Mouse (Mus musculus) midbrain, embryonic 15.5 days (tissue): ENCODE data around the gene Fgd3. TPM values are rescaled to one million over a fixed set of nuclear protein-coding genes. Genes with fewer than 3 reads are reported as not detected.
A peak's percentile ranks its signal among the peaks of the same experiment; 100 is the strongest.

Experiments used
- ATAC-seq: fragments of 200-750 bp; cut with Nextera tagmentation; replicated peaks from 2 replicates; pipeline ENCODE4 v1.8.0; 2017; ENCODE audit warnings: moderate TSS enrichment
- H3K27ac ChIP-seq: fragments of 300-500 bp; sonication (generic); 2 replicates; pipeline ENCODE4 v1.5.1; 2015; ENCODE audit warnings: mild to moderate bottlenecking, inconsistent platforms
- H3K27me3 ChIP-seq: fragments of 300-500 bp; sonication (generic); replicated peaks from 2 replicates; pipeline ENCODE4 v1.6.1; 2015; ENCODE audit warnings: inconsistent platforms
- H3K36me3 ChIP-seq: fragments of 300-500 bp; sonication (generic); replicated peaks from 2 replicates; pipeline ENCODE4 v1.6.1; 2015; ENCODE audit warnings: inconsistent platforms
- H3K4me1 ChIP-seq: fragments of 300-500 bp; sonication (generic); 2 replicates; pipeline ENCODE4 v1.6.1; 2015; ENCODE audit warnings: inconsistent platforms
- H3K4me2 ChIP-seq: fragments of 300-500 bp; sonication (generic); 2 replicates; pipeline ENCODE4 v1.6.1; 2015; ENCODE audit warnings: inconsistent platforms, mild to moderate bottlenecking, moderate library complexity
- H3K4me3 ChIP-seq: fragments of 300-500 bp; sonication (generic); 2 replicates; pipeline ENCODE4 v1.5.1; 2015; ENCODE audit warnings: mild to moderate bottlenecking, inconsistent platforms
- H3K9ac ChIP-seq: fragments of 300-500 bp; sonication (generic); 2 replicates; pipeline ENCODE4 v1.6.1; 2015; ENCODE audit warnings: mild to moderate bottlenecking, inconsistent platforms
- H3K9me3 ChIP-seq: fragments of 300-500 bp; sonication (generic); 2 replicates; pipeline ENCODE4 v1.6.1; 2016; ENCODE audit warnings: inconsistent platforms
- WGBS: fragments of 180-500 bp; shearing (Covaris S2); methylation state at CpG from one replicate; pipeline ENCODE4 v1.1.7; 2015; ENCODE audit warnings: mixed read lengths; 5-methylcytosine and 5-hydroxymethylcytosine counted together
- polyA plus RNA-seq: library from polyadenylated mRNA; unstranded; fragments of >200 nt; fragmentation: Nextera tagmentation; extraction: Ambion mirVana; gene quantifications from 2 replicates; pipeline ENCODE4 v1.2.1, GENCODE M21; 2015

Gene Fgd3
- polyA plus RNA-seq, 1 experiment from 2014 or later: 3.1 TPM

- Histone ChIP-seq H3K4me2 (no peak overlapping the region), H3K4me3 (no peak overlapping the region), H3K4me1 (peaks cover 10% of the 10 kb centered on the region), H3K36me3 (no peaks in the 10 kb centered on the region), H3K9me3 (no peaks in the 10 kb centered on the region), H3K27me3 (peaks cover 23% of the 10 kb centered on the region), H3K9ac (no peak overlapping the region), H3K27ac (no peak overlapping the region)
- no peak for ATAC-seq
- 26% methylated on average over 4 of the region's 4 CpGs for WGBS
These were observed 69.2 kb downstream of the Fgd3 start for GRCm38 (mm10) chr13:49250716-49251517.

- no peak for ATAC-seq
- Histone ChIP-seq H3K27me3 (peaks cover 23% of the 10 kb centered on the region), H3K27ac (no peak overlapping the region), H3K4me2 (no peak overlapping the region), H3K4me1 (peaks cover 10% of the 10 kb centered on the region), H3K4me3 (no peak overlapping the region), H3K36me3 (no peaks in the 10 kb centered on the region), H3K9ac (no peak overlapping the region), H3K9me3 (no peaks in the 10 kb centered on the region)
- 77% methylated on average over 2 of the region's 2 CpGs for WGBS
These were observed 70.5 kb downstream of the Fgd3 start for GRCm38 (mm10) chr13:49249634-49250033.

- no peaks in the 10 kb centered on the region for H3K9me3 ChIP-seq
- ATAC-seq: no peak
- no peak overlapping the region for H3K4me2 ChIP-seq
- no peak overlapping the region for H3K4me3 ChIP-seq
- H3K36me3 ChIP-seq: no peaks in the 10 kb centered on the region
- no peak overlapping the region for H3K9ac ChIP-seq
- peaks cover 23% of the 10 kb centered on the region for H3K27me3 ChIP-seq
- no peak overlapping the region for H3K27ac ChIP-seq
- WGBS: 65% methylated on average over 3 of the region's 3 CpGs
- H3K4me1 ChIP-seq: peaks cover 10% of the 10 kb centered on the region
These were observed 71.2 kb downstream of the Fgd3 start for GRCm38 (mm10) chr13:49248923-49249322.

GRCm38 (mm10) chr13:49248467-49248862 is 71.6 kb downstream of the Fgd3 start, which contains the start of gene Susd3:
Susd3 (minus strand) TSS chr13:49248706.
- WGBS: 12% methylated on average over 7 of the region's 8 CpGs
- ATAC-seq: peak; percentile 24; the same call in 1 of the 2 replicates
- Histone ChIP-seq H3K9me3 (no peaks in the 10 kb centered on the region), H3K9ac (no peak within 1 kb of the TSS), H3K27ac (no peak within 1 kb of the TSS), H3K27me3 (peaks cover 23% of the 10 kb centered on the region), H3K4me3 (peak within 1 kb of the TSS; percentile 35), H3K36me3 (no peaks in the 10 kb centered on the region), H3K4me2 (peak within 1 kb of the TSS; percentile 57), H3K4me1 (peaks cover 10% of the 10 kb centered on the region)

- H3K9ac ChIP-seq: no peak overlapping the region
- H3K4me3 ChIP-seq: peak overlapping the region; percentile 35
- H3K36me3 ChIP-seq: no peaks in the 10 kb centered on the region
- peaks cover 23% of the 10 kb centered on the region for H3K27me3 ChIP-seq
- peaks cover 10% of the 10 kb centered on the region for H3K4me1 ChIP-seq
- 2% methylated on average over 58 of the region's 58 CpGs for WGBS
- peak; percentile 54 for ATAC-seq
- H3K9me3 ChIP-seq: no peaks in the 10 kb centered on the region
- H3K4me2 ChIP-seq: peak overlapping the region; percentile 57
- no peak overlapping the region for H3K27ac ChIP-seq
These were observed 72.2 kb downstream of the Fgd3 start for GRCm38 (mm10) chr13:49247740-49248466.

- Histone ChIP-seq H3K27ac (no peak overlapping the region), H3K4me3 (peak overlapping the region; percentile 35; the same call in 1 of the 2 replicates), H3K9ac (no peak overlapping the region), H3K9me3 (no peaks in the 10 kb centered on the region), H3K4me2 (peak overlapping the region; percentile 57), H3K36me3 (no peaks in the 10 kb centered on the region), H3K4me1 (peaks cover 10% of the 10 kb centered on the region), H3K27me3 (peaks cover 23% of the 10 kb centered on the region)
- ATAC-seq: no peak
- 36% methylated on average over 12 of the region's 12 CpGs for WGBS
These were observed 72.8 kb downstream of the Fgd3 start for GRCm38 (mm10) chr13:49247232-49247739.

GRCm38 (mm10) chr13:49246626-49247025 is 73.5 kb downstream of the Fgd3 start:
- H3K9me3 ChIP-seq: no peaks in the 10 kb centered on the region
- no peak overlapping the region for H3K4me2 ChIP-seq
- ATAC-seq: no peak
- H3K9ac ChIP-seq: no peak overlapping the region
- WGBS: 64% methylated on average over 2 of the region's 2 CpGs
- peaks cover 10% of the 10 kb centered on the region for H3K4me1 ChIP-seq
- no peaks in the 10 kb centered on the region for H3K36me3 ChIP-seq
- H3K27me3 ChIP-seq: peaks cover 23% of the 10 kb centered on the region
- H3K27ac ChIP-seq: no peak overlapping the region
- H3K4me3 ChIP-seq: no peak overlapping the region

GRCm38 (mm10) chr13:49246011-49246410 is 74.1 kb downstream of the Fgd3 start:
- Histone ChIP-seq H3K4me2 (no peak overlapping the region), H3K9me3 (no peaks in the 10 kb centered on the region), H3K9ac (no peak overlapping the region), H3K4me1 (peaks cover 10% of the 10 kb centered on the region), H3K27me3 (peaks cover 23% of the 10 kb centered on the region), H3K36me3 (no peaks in the 10 kb centered on the region), H3K27ac (no peak overlapping the region), H3K4me3 (no peak overlapping the region)
- ATAC-seq: no peak
- WGBS: 77% methylated on average over 3 of the region's 3 CpGs

- Histone ChIP-seq H3K9ac (no peak overlapping the region), H3K36me3 (no peaks in the 10 kb centered on the region), H3K4me2 (no peak overlapping the region), H3K27me3 (peaks cover 23% of the 10 kb centered on the region), H3K4me1 (peaks cover 10% of the 10 kb centered on the region), H3K9me3 (no peaks in the 10 kb centered on the region), H3K27ac (no peak overlapping the region), H3K4me3 (no peak overlapping the region)
- no peak for ATAC-seq
- 60% methylated on average over 4 of the region's 4 CpGs for WGBS
These were observed 74.9 kb downstream of the Fgd3 start for GRCm38 (mm10) chr13:49245251-49245650.

- 92% methylated on average over 2 of the region's 2 CpGs for WGBS
- no peak for ATAC-seq
- H3K27me3 ChIP-seq: peaks cover 22% of the 10 kb centered on the region
- H3K4me3 ChIP-seq: no peak overlapping the region
- no peak overlapping the region for H3K4me2 ChIP-seq
- H3K27ac ChIP-seq: no peak overlapping the region
- no peaks in the 10 kb centered on the region for H3K36me3 ChIP-seq
- no peaks in the 10 kb centered on the region for H3K9me3 ChIP-seq
- H3K4me1 ChIP-seq: peaks cover 10% of the 10 kb centered on the region
- H3K9ac ChIP-seq: no peak overlapping the region
These were observed 76.6 kb downstream of the Fgd3 start for GRCm38 (mm10) chr13:49243492-49243891.

- no peaks in the 10 kb centered on the region for H3K9me3 ChIP-seq
- H3K36me3 ChIP-seq: no peaks in the 10 kb centered on the region
- H3K4me2 ChIP-seq: no peak overlapping the region
- H3K27me3 ChIP-seq: peaks cover 12% of the 10 kb centered on the region
- no peak overlapping the region for H3K9ac ChIP-seq
- WGBS: 75% methylated on average over 9 of the region's 9 CpGs
- H3K27ac ChIP-seq: no peak overlapping the region
- ATAC-seq: no peak
- no peaks in the 10 kb centered on the region; the same call in 1 of the 2 replicates for H3K4me1 ChIP-seq
- no peak overlapping the region for H3K4me3 ChIP-seq
These were observed 77.6 kb downstream of the Fgd3 start for GRCm38 (mm10) chr13:49242321-49243065.

- Histone ChIP-seq H3K27ac (no peak overlapping the region), H3K36me3 (no peaks in the 10 kb centered on the region), H3K9me3 (no peaks in the 10 kb centered on the region), H3K4me3 (no peak overlapping the region), H3K27me3 (no peaks in the 10 kb centered on the region), H3K4me2 (no peak overlapping the region), H3K9ac (no peak overlapping the region), H3K4me1 (no peaks in the 10 kb centered on the region)
- ATAC-seq: no peak
- WGBS: 92% methylated on average over 8 of the region's 8 CpGs
These were observed 81.4 kb downstream of the Fgd3 start for GRCm38 (mm10) chr13:49238737-49239136.
